Mouse (Mus musculus) midbrain, embryonic 13.5 days (tissue): Measurements from ENCODE around the gene Mllt3. TPM values are rescaled to one million over a fixed set of nuclear protein-coding genes. Genes with fewer than 3 reads are reported as not detected.

Experiments used
- ATAC-seq: fragments of 200-750 bp; cut with Nextera tagmentation; 2 replicates; pipeline ENCODE4 v1.8.0; 2017; ENCODE audit warnings: mild to moderate bottlenecking, moderate TSS enrichment, moderate library complexity
- H3K27ac ChIP-seq: fragments of 300-500 bp; sonication (generic); 2 replicates; pipeline ENCODE4 v1.5.1; 2015; ENCODE audit warnings: inconsistent platforms, mild to moderate bottlenecking, moderate library complexity
- H3K27me3 ChIP-seq: fragments of 300-500 bp; sonication (generic); 2 replicates; pipeline ENCODE4 v1.6.1; 2015; ENCODE audit warnings: mild to moderate bottlenecking, inconsistent platforms
- H3K36me3 ChIP-seq: fragments of 300-500 bp; sonication (generic); 2 replicates; pipeline ENCODE4 v1.6.1; 2015; ENCODE audit warnings: mild to moderate bottlenecking, inconsistent platforms
- H3K4me1 ChIP-seq: fragments of 300-500 bp; sonication (generic); replicated peaks from 2 replicates; pipeline ENCODE4 v1.6.1; 2015; ENCODE audit warnings: inconsistent platforms
- H3K4me2 ChIP-seq: fragments of 300-500 bp; sonication (generic); replicated peaks from 2 replicates; pipeline ENCODE4 v1.6.1; 2015; ENCODE audit warnings: moderate library complexity, mild to moderate bottlenecking, inconsistent platforms
- H3K4me3 ChIP-seq: fragments of 300-500 bp; sonication (generic); replicated peaks from 2 replicates; pipeline ENCODE4 v1.5.1; 2015; ENCODE audit warnings: mild to moderate bottlenecking, inconsistent platforms
- H3K9ac ChIP-seq: fragments of 300-500 bp; sonication (generic); replicated peaks from 2 replicates; pipeline ENCODE4 v1.6.1; 2015; ENCODE audit warnings: mild to moderate bottlenecking, inconsistent platforms
- H3K9me3 ChIP-seq: fragments of 300-500 bp; sonication (generic); 2 replicates; pipeline ENCODE4 v1.6.1; 2016; ENCODE audit warnings: mild to moderate bottlenecking, inconsistent platforms
- WGBS: fragments of 180-500 bp; shearing (Covaris S2); methylation state at CpG from one replicate; pipeline ENCODE4 v1.1.7; 2015; 5-methylcytosine and 5-hydroxymethylcytosine counted together
- polyA plus RNA-seq: library from polyadenylated mRNA; unstranded; fragments of >200 nt; fragmentation: Nextera tagmentation; extraction: Ambion mirVana; gene quantifications from 2 replicates; pipeline ENCODE4 v1.2.1, GENCODE M21; 2015

Mllt3 gene
- polyA plus RNA-seq, 1 experiment from 2014 or later, result 115 TPM

GRCm38 (mm10) chr4:88011870-88012572 is 21.1 kb downstream of the Mllt3 start:
- no peak overlapping the region for H3K4me3 ChIP-seq

GRCm38 (mm10) chr4:88010441-88010840 is 22.7 kb downstream of the Mllt3 start:
- WGBS, result 94% methylated on average over 5 of the region's 5 CpGs
- no peaks in the 10 kb centered on the region for H3K9me3 ChIP-seq
- ATAC-seq, result no peak

More at GRCm38 (mm10) chr4:88011870-88012572, 21.1 kb downstream of the Mllt3 start:
- peaks cover 17% of the 10 kb centered on the region; the same call in 1 of the 2 replicates for H3K36me3 ChIP-seq
- no peak overlapping the region for H3K4me2 ChIP-seq
- no peaks in the 10 kb centered on the region for H3K9me3 ChIP-seq
- H3K27ac ChIP-seq, result no peak overlapping the region
- peaks cover 60% of the 10 kb centered on the region for H3K4me1 ChIP-seq
- no peak for ATAC-seq
- no peaks in the 10 kb centered on the region for H3K27me3 ChIP-seq
- 68% methylated on average over 4 of the region's 4 CpGs for WGBS
- H3K9ac ChIP-seq, result no peak overlapping the region

GRCm38 (mm10) chr4:88005801-88006200 is 27.4 kb downstream of the Mllt3 start:
- H3K4me2 ChIP-seq, result no peak overlapping the region
- H3K9me3 ChIP-seq, result no peaks in the 10 kb centered on the region
- ATAC-seq, result no peak
- H3K4me1 ChIP-seq, result peaks cover 9% of the 10 kb centered on the region; the same call in 1 of the 2 replicates
- no peaks in the 10 kb centered on the region for H3K27me3 ChIP-seq
- peaks cover 21% of the 10 kb centered on the region for H3K36me3 ChIP-seq
- H3K9ac ChIP-seq, result no peak overlapping the region
- no peak overlapping the region for H3K27ac ChIP-seq
- WGBS, result 89% methylated on average over 3 of the region's 3 CpGs
- no peak overlapping the region for H3K4me3 ChIP-seq

More at GRCm38 (mm10) chr4:88010441-88010840, 22.7 kb downstream of the Mllt3 start:
- Histone ChIP-seq H3K4me1 (peaks cover 50% of the 10 kb centered on the region), H3K9ac (no peak overlapping the region), H3K4me2 (no peak overlapping the region), H3K27me3 (no peaks in the 10 kb centered on the region), H3K36me3 (peaks cover 17% of the 10 kb centered on the region; the same call in 1 of the 2 replicates), H3K27ac (no peak overlapping the region), H3K4me3 (no peak overlapping the region)

- ATAC-seq, result no peak
- no peak overlapping the region for H3K4me3 ChIP-seq
- no peak overlapping the region for H3K4me2 ChIP-seq
- H3K36me3 ChIP-seq, result peaks cover 18% of the 10 kb centered on the region
- H3K9me3 ChIP-seq, result no peaks in the 10 kb centered on the region
- H3K27me3 ChIP-seq, result no peaks in the 10 kb centered on the region
- H3K9ac ChIP-seq, result no peak overlapping the region
- peaks cover 4% of the 10 kb centered on the region; the same call in 1 of the 2 replicates for H3K4me1 ChIP-seq
- 80% methylated on average over 9 of the region's 9 CpGs for WGBS
- H3K27ac ChIP-seq, result no peak overlapping the region
Observed at GRCm38 (mm10) chr4:88003159-88003948, 29.8 kb downstream of the Mllt3 start.

- Histone ChIP-seq H3K4me2 (no peak overlapping the region), H3K27me3 (no peaks in the 10 kb centered on the region), H3K9me3 (no peaks in the 10 kb centered on the region), H3K4me1 (peaks cover 21% of the 10 kb centered on the region), H3K36me3 (peaks cover 6% of the 10 kb centered on the region), H3K4me3 (no peak overlapping the region), H3K9ac (no peak overlapping the region), H3K27ac (no peak overlapping the region)
- no peak for ATAC-seq
- WGBS, result 93% methylated on average over 5 of the region's 5 CpGs
Observed at GRCm38 (mm10) chr4:87991710-87992109, 41.5 kb downstream of the Mllt3 start.

GRCm38 (mm10) chr4:87990940-87991339 is 42.2 kb downstream of the Mllt3 start:
- WGBS, result 63% methylated on average over 5 of the region's 5 CpGs

GRCm38 (mm10) chr4:87985281-87985680 is 47.9 kb downstream of the Mllt3 start:
- Histone ChIP-seq H3K4me3 (no peak overlapping the region), H3K4me2 (no peak overlapping the region), H3K36me3 (no peaks in the 10 kb centered on the region), H3K4me1 (peaks cover 43% of the 10 kb centered on the region), H3K27me3 (no peaks in the 10 kb centered on the region), H3K27ac (no peak overlapping the region), H3K9ac (no peak overlapping the region), H3K9me3 (no peaks in the 10 kb centered on the region)
- no peak for ATAC-seq
- 40% methylated on average over 4 of the region's 4 CpGs for WGBS

More at GRCm38 (mm10) chr4:87990940-87991339, 42.2 kb downstream of the Mllt3 start:
- Histone ChIP-seq H3K9me3 (no peaks in the 10 kb centered on the region), H3K27ac (no peak overlapping the region), H3K36me3 (peaks cover 3% of the 10 kb centered on the region), H3K4me1 (peaks cover 24% of the 10 kb centered on the region), H3K27me3 (no peaks in the 10 kb centered on the region), H3K4me3 (no peak overlapping the region), H3K9ac (no peak overlapping the region), H3K4me2 (no peak overlapping the region)
- ATAC-seq, result no peak

GRCm38 (mm10) chr4:87984589-87984988 is 48.6 kb downstream of the Mllt3 start:
- H3K27ac ChIP-seq, result no peak overlapping the region
- H3K9me3 ChIP-seq, result no peaks in the 10 kb centered on the region
- no peaks in the 10 kb centered on the region for H3K36me3 ChIP-seq
- H3K27me3 ChIP-seq, result no peaks in the 10 kb centered on the region
- peaks cover 43% of the 10 kb centered on the region for H3K4me1 ChIP-seq
- no peak overlapping the region for H3K9ac ChIP-seq
- H3K4me2 ChIP-seq, result no peak overlapping the region
- no peak overlapping the region for H3K4me3 ChIP-seq
- whole genome bisulfite sequencing, result 3% methylated on average over 3 of the region's 3 CpGs
- no peak for ATAC-seq

- no peak for ATAC-seq
- H3K4me1 ChIP-seq, result peaks cover 38% of the 10 kb centered on the region
- no peaks in the 10 kb centered on the region for H3K36me3 ChIP-seq
- H3K4me2 ChIP-seq, result no peak overlapping the region
- no peaks in the 10 kb centered on the region for H3K27me3 ChIP-seq
- 69% methylated on average over 5 of the region's 5 CpGs for WGBS
- H3K27ac ChIP-seq, result no peak overlapping the region
- no peak overlapping the region for H3K9ac ChIP-seq
- H3K4me3 ChIP-seq, result no peak overlapping the region
- H3K9me3 ChIP-seq, result no peaks in the 10 kb centered on the region
Observed at GRCm38 (mm10) chr4:87984091-87984490, 49.1 kb downstream of the Mllt3 start.

- Histone ChIP-seq H3K4me3 (no peak overlapping the region), H3K27ac (no peak overlapping the region), H3K36me3 (no peaks in the 10 kb centered on the region), H3K4me2 (no peak overlapping the region), H3K4me1 (peaks cover 46% of the 10 kb centered on the region), H3K9ac (no peak overlapping the region), H3K27me3 (no peaks in the 10 kb centered on the region), H3K9me3 (no peaks in the 10 kb centered on the region)
- no peak for ATAC-seq
- WGBS, result 77% methylated on average over 5 of the region's 5 CpGs
Observed at GRCm38 (mm10) chr4:87982578-87982977, 50.6 kb downstream of the Mllt3 start.

GRCm38 (mm10) chr4:87977820-87978448 is 55.2 kb downstream of the Mllt3 start:
- Histone ChIP-seq H3K4me3 (no peak overlapping the region), H3K9ac (no peak overlapping the region), H3K4me1 (peaks cover 17% of the 10 kb centered on the region), H3K27ac (no peak overlapping the region), H3K36me3 (no peaks in the 10 kb centered on the region), H3K4me2 (no peak overlapping the region), H3K27me3 (no peaks in the 10 kb centered on the region), H3K9me3 (no peaks in the 10 kb centered on the region)
- 72% methylated on average over 11 of the region's 11 CpGs for WGBS
- no peak for ATAC-seq

GRCm38 (mm10) chr4:87965836-87966235 is 67.3 kb downstream of the Mllt3 start:
- no peaks in the 10 kb centered on the region for H3K36me3 ChIP-seq
- 94% methylated on average over 7 of the region's 7 CpGs for WGBS

More at GRCm38 (mm10) chr4:87965836-87966235, 67.3 kb downstream of the Mllt3 start:
- no peak for ATAC-seq
- Histone ChIP-seq H3K4me2 (no peak overlapping the region), H3K9ac (no peak overlapping the region), H3K4me1 (peaks cover 14% of the 10 kb centered on the region), H3K9me3 (no peaks in the 10 kb centered on the region), H3K4me3 (no peak overlapping the region), H3K27ac (no peak overlapping the region), H3K27me3 (no peaks in the 10 kb centered on the region)
